Mouse (Mus musculus) T-cell, adult 66 days (primary cell): ENCODE data around the gene Sowahc. TPM values are rescaled to one million over a fixed set of nuclear protein-coding genes. Genes with fewer than 3 reads are reported as not detected.

Experiments used
- total RNA-seq, 2 experiments: library from RNA; stranded (reverse); gene quantifications; 3 replicates in 1 of 2; 4 replicates in 1 of 2; pipeline ENCODE4 v1.2.4; 2023

The Sowahc gene
- 1 to 10 TPM; 1.8 to 2.0 TPM for total RNA-seq

GRCm38 (mm10) chr10:59221473-59222270, at the start of gene Sowahc, which contains the start of gene Sept10:
Gene Sowahc, plus strand, starts transcription at chr10:59221953.
Gene Sept10, minus strand, starts transcription at chr10:59221847.

Other genes with a start within 250 kb of the Sowahc start
- 1 to 10 TPM; 1.1 to 2.5 TPM for gene Sept10, start 106 bp upstream of the Sowahc start, total RNA-seq
- 10 to 100 TPM; 19.0 to 22.1 TPM for gene P4ha1, start 101.3 kb downstream of the Sowahc start, total RNA-seq
- gene Gm10273, start 173.7 kb downstream of the Sowahc start, total RNA-seq: 10 to 100 TPM in 1 of 2 experiments, under 1 TPM in 1; 0.58 to 31.1 TPM
- not detected for gene Pla2g12b, start 181.7 kb downstream of the Sowahc start, total RNA-seq
- gene Oit3, start 219.8 kb downstream of the Sowahc start, total RNA-seq: not detected